Mouse (Mus musculus) ES-E14 (cell line): ENCODE measurements around the gene Vill. TPM values are rescaled to one million over a fixed set of nuclear protein-coding genes. Genes with fewer than 3 reads are reported as not detected.

Experiments used
- DNase-seq: peaks from one replicate; pipeline ENCODE4 v3.0.0-alpha.2; 2013; ENCODE audit warnings: low read depth, low spot score
- H3K27ac ChIP-seq: 2 replicates; pipeline ENCODE4 v1.5.1; 2012; ENCODE audit warnings: low read depth, mild to moderate bottlenecking, low read length, moderate library complexity, mixed read lengths; ENCODE audit not compliant: poor library complexity, insufficient read depth, severe bottlenecking
- H3K36me3 ChIP-seq: 2 replicates; pipeline ENCODE4 v1.6.1; 2012; ENCODE audit warnings: mild to moderate bottlenecking, low read length, moderate library complexity, mixed read lengths; ENCODE audit not compliant: control insufficient read depth, poor library complexity, insufficient read depth, severe bottlenecking
- H3K4me1 ChIP-seq, 2 experiments: fragments of 150-350 bp in 1 of 2; sonication (generic) in 1 of 2; 2 replicates each; pipeline ENCODE4 v1.6.1; 2012; ENCODE audit warnings: low read length in 2 of 2, mild to moderate bottlenecking in 1 of 2, mixed read lengths in 1 of 2; ENCODE audit not compliant: control insufficient read depth in 2 of 2, insufficient read depth in 2 of 2, poor library complexity in 1 of 2
- H3K4me3 ChIP-seq, 2 experiments: fragments of 150-350 bp in 1 of 2; sonication (generic) in 1 of 2; 2 replicates each; pipeline ENCODE4 v1.5.1; 2012; ENCODE audit warnings: low read length in 2 of 2, low read depth in 1 of 2, mild to moderate bottlenecking in 1 of 2, mixed read lengths in 1 of 2; ENCODE audit not compliant: insufficient read depth in 1 of 2, poor library complexity in 1 of 2, severe bottlenecking in 1 of 2
- H3K9ac ChIP-seq: 2 replicates; pipeline ENCODE4 v1.6.1; 2012; ENCODE audit warnings: low read depth, mild to moderate bottlenecking, low read length, mixed read lengths; ENCODE audit not compliant: poor library complexity, insufficient read depth, severe bottlenecking
- H3K9me3 ChIP-seq: fragments of 150-350 bp; sonication (generic); 2 replicates; pipeline ENCODE4 v1.6.1; 2012; ENCODE audit warnings: low read depth, mild to moderate bottlenecking, low read length; ENCODE audit not compliant: control insufficient read depth, insufficient read depth
- CHD2 ChIP-seq: IDR thresholded peaks from 2 replicates; pipeline ENCODE4 v1.6.1; 2014; ENCODE audit warnings: mild to moderate bottlenecking, low read depth, low read length, inconsistent platforms
- HCFC1 ChIP-seq: IDR thresholded peaks from 2 replicates; pipeline ENCODE4 v1.6.1; 2012; ENCODE audit warnings: low read length, inconsistent platforms, borderline replicate concordance; ENCODE audit not compliant: insufficient read depth
- MAFK ChIP-seq: IDR thresholded peaks from 2 replicates; pipeline ENCODE4 v1.6.1; 2014; ENCODE audit warnings: mild to moderate bottlenecking, low read depth, low read length, inconsistent platforms; ENCODE audit not compliant: insufficient read depth
- ZC3H11A ChIP-seq: IDR thresholded peaks from 2 replicates; pipeline ENCODE4 v1.6.1; 2012; ENCODE audit warnings: low read depth, mild to moderate bottlenecking, inconsistent platforms, low read length, borderline replicate concordance
- ZNF384 ChIP-seq: IDR thresholded peaks from 2 replicates; pipeline ENCODE4 v1.6.1; 2012; ENCODE audit warnings: low read depth, low read length, inconsistent platforms
- in situ Hi-C, 2 experiments: fragments of 600-800 bp; cut with MboI; formaldehyde crosslinking; loops; one replicate each; pipeline ENCODE4 v1.15.1; 2025; ENCODE audit warnings: low sequenced_read_pairs in 2 of 2, inconsistent platforms in 1 of 2; ENCODE audit not compliant: unreplicated experiment in 2 of 2
- total RNA-seq: library from RNA; depleted of rRNA; stranded (reverse); fragments of 300-350 nt; gene quantifications from 2 replicates; pipeline ENCODE4 v1.2.3, GENCODE M21; 2012

Vill gene
- total RNA-seq, 1 experiment, result 27.5 TPM

DNA sequence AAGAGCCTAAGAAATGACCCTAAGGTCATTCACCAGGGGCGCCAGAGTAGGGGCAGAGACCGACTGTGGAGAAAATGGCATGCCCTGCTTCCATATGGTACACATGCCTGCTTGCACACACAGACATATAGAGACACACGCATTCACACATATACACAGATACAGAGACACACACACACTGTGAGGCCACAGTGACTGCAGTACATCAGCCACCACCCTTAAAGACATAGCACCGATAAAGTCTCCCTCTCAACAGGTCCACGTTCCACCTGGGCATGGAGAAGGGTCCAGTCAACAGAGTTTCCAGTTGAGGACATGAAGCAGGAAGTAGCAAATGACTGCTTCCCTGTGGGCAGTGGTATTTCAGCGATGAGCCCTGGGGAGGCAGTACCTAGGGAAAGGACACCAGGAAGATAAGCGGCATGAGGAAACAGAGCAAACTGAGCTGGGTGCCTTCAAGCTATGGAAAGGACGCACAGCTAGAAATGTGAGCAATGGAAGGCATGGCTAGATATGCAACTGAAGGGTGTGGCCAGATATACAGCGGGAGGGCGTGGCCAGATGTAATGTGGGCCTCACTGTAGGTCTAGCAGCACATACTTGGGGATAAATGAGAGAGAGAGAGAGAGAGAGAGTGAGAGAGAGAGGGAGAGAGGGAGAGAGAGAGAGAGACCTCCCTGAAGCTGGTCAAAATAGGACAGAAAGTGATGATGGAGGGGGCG is 4.2 kb upstream of the Vill start:
- in situ Hi-C loops, result no loop called here
- Histone ChIP-seq H3K9me3 (no peaks in the 10 kb centered on the region), H3K4me1 (peaks cover 0 to 13% of the 10 kb centered on the region in 2 experiments; a peak in 2 of 4 replicates)

DNA sequence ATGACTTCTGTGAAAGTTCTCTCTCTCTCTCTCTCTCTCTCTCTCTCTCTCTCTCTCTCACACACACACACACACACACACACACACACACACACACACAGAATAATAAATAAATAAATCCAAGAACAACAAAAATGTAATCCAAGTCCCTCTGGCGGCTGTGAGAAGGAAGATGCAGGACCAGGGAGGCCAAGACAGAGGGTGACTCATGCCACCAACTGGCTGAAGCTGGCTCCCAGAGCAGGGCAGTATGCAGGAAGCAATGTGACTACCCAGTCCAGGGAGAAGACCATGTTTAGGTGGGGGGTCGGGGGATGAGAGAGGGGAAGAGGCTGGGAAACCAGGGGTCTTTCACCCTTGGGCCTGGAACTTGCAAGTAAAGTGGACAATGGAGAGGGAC is 1.4 kb upstream of the Vill start:
- TF ChIP-seq ZNF384, result no peak
- no peak for TF ChIP-seq ZC3H11A
- TF ChIP-seq MAFK, result no peak
- TF ChIP-seq HCFC1, result no peak
- no peak for TF ChIP-seq CHD2
- in situ Hi-C loops, result no loop called here
- H3K9ac ChIP-seq, result no peak overlapping the region
- H3K27ac ChIP-seq, result no peak overlapping the region
- H3K9me3 ChIP-seq, result no peaks in the 10 kb centered on the region
- no peak for DNase-seq
- no peaks in the 10 kb centered on the region for H3K36me3 ChIP-seq
- no peak overlapping the region for H3K4me3 ChIP-seq
- peaks cover 3 to 39% of the 10 kb centered on the region in 2 experiments; a peak in 3 of 4 replicates for H3K4me1 ChIP-seq

More for the DNA sequence above, 4.2 kb upstream of the Vill start:
- DNase-seq, result no peak
- H3K9ac ChIP-seq, result no peak overlapping the region
- no peaks in the 10 kb centered on the region for H3K36me3 ChIP-seq
- H3K27ac ChIP-seq, result no peak overlapping the region
- TF ChIP-seq ZNF384 (no peak), HCFC1 (no peak), CHD2 (no peak), ZC3H11A (no peak), MAFK (no peak)
- H3K4me3 ChIP-seq, result no peak overlapping the region

DNA sequence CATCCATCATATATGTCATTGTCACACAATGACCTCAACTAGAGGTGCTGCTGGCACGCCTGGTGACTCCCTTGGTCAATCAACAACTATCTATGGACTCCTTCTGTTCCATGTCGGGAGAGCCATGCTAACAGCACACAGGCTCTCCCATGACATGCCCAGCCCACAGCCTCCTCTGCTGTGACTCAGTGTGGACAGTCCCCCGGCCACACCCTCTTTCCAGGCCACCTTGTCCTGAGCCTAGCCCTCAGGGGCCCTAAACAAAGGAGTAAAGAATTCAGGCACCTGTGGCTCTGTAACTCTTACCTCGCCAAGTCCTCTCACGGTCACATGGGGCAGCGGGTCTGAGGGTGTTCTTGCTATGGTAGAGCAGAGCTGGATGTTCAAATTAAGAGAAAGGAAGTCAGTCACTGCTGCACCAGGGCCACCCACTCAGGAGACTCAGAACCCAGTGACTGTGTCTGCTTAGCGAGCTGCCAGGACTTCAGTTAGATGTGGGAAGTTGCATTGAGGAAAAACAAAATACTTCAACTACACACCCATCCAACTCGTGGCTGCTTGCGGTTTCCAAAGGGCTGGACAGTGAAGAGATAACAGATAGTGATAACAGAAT is 1.5 kb downstream of the Vill start:
- H3K4me1 ChIP-seq, result peaks cover 3 to 46% of the 10 kb centered on the region in 2 experiments; a peak in 3 of 4 replicates
- no peak overlapping the region for H3K4me3 ChIP-seq
- no peak overlapping the region for H3K9ac ChIP-seq
- TF ChIP-seq HCFC1 (no peak), CHD2 (no peak), MAFK (no peak), ZNF384 (no peak), ZC3H11A (no peak)
- in situ Hi-C loops, result no loop called here
- H3K27ac ChIP-seq, result no peak overlapping the region
- H3K9me3 ChIP-seq, result no peaks in the 10 kb centered on the region
- DNase-seq, result no peak
- H3K36me3 ChIP-seq, result no peaks in the 10 kb centered on the region

DNA sequence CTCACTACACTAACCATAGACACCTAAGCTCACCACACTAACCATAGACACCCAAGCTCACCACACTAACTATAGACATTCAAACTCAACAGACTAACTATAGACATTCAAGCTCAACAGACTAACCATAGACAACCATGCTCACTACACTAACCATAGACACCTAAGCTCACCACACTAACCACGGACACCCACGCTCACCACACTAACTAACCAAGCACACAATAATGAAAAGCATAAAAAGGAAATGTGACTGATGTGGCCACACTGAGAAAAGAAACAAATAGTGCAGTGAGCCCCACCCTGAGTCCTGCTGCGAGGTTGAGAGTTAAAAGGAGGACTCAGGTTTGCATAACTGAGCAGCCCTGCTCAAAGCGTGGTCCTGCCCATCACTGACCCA is 2.8 kb downstream of the Vill start:
- H3K27ac ChIP-seq, result no peak overlapping the region
- in situ Hi-C loops, result no loop called here
- no peak for DNase-seq
- H3K4me3 ChIP-seq, result no peak overlapping the region
- no peaks in the 10 kb centered on the region for H3K9me3 ChIP-seq
- peaks cover 3 to 46% of the 10 kb centered on the region in 2 experiments; a peak in 3 of 4 replicates for H3K4me1 ChIP-seq
- no peak for TF ChIP-seq CHD2
- TF ChIP-seq ZC3H11A, result no peak
- TF ChIP-seq HCFC1, result no peak
- no peak for TF ChIP-seq MAFK
- no peak for TF ChIP-seq ZNF384
- no peak overlapping the region for H3K9ac ChIP-seq
- no peaks in the 10 kb centered on the region for H3K36me3 ChIP-seq
